Comparison of ENCODE assay signal across 8 mouse cellular contexts in the genomic region with DNA sequence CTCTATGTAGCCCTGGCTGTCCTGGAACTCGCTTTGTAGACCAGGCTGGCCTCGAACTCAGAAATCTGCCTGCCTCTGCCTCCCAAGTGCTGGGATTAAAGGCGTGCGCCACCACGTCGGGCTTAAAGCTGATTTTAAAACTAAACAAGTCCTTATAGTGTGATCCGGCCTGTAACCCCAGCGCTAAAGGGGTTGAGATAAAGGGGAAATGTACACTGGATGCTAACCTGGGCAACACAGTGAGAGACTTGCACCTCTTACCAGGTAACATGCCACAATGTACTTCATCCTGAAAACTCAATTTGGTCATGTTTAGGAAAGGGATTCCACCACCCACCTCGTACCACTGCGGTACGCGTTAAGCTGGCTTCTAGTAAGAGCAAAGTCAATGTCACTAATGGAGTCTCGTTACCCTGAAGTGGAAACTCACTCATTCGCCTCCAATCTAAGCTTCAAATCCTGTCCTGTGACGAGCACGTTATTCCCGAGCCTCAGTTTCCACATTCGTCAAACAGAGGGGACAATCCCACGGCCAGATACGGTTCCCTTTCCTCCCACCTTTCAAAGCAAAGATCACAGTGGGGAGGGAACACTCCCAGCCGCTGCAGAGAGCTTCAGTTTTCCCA. TPM values are rescaled to one million over a fixed set of nuclear protein-coding genes. Genes with fewer than 3 reads are reported as not detected.
DNase-seq lines count a peak whose midpoint lies in the region; ATAC-seq and TF ChIP-seq lines count a peak whose summit lies in the region.

No protein-coding gene starts in this region.

- 0 out of 2 replicates have a peak, but pooled peaks cover 5% of the 10 kb centered on the region for H3K27me3 ChIP-seq in hindbrain, embryonic 13.5 days
- no peaks in the 10 kb centered on the region for H3K27me3 ChIP-seq in midbrain, embryonic 16.5 days (ENCODE audit: control insufficient read depth, insufficient read depth, low read depth, low read length)

- peak overlapping the region; percentile 88 for H3K27ac ChIP-seq in left cerebral cortex, adult 2 months
- H3K27ac ChIP-seq in cortical plate, adult 2 months (ENCODE audit: insufficient read depth, low read length), result peak overlapping the region; percentile 79; the same call in 1 of the 2 replicates
- H3K27ac ChIP-seq in hindbrain, embryonic 13.5 days, result peak overlapping the region; percentile 84
- peak overlapping the region; percentile 86 for H3K27ac ChIP-seq in midbrain, embryonic 16.5 days (ENCODE audit: low read length)

- no peaks in the 10 kb centered on the region for H3K9me3 ChIP-seq in hindbrain, embryonic 13.5 days
- H3K9me3 ChIP-seq in midbrain, embryonic 16.5 days (replicated peaks; ENCODE audit: control insufficient read depth, low read length, poor library complexity, severe bottlenecking), result no peaks in the 10 kb centered on the region

- no peak for DNase-seq in left cerebral cortex, adult 2 months (ENCODE audit: extremely low spot score in 1 of 2, low spot score in 2 of 2)
- no peak for DNase-seq in left cerebral cortex, postnatal 4 days
- DNase-seq in layer of hippocampus, adult 11-12 months (ENCODE audit: low spot score), result no peak
- no peak for DNase-seq in cerebellum, postnatal 25 days
- no peak for DNase-seq in adrenal gland, adult 2 months

- peak overlapping the region; percentile 85 for H3K4me3 ChIP-seq in left cerebral cortex, adult 2 months
- peak overlapping the region; percentile 71 for H3K4me3 ChIP-seq in cortical plate, adult 2 months (ENCODE audit: insufficient read depth, low read length)
- peak overlapping the region; percentile 96 for H3K4me3 ChIP-seq in hindbrain, embryonic 13.5 days
- peak overlapping the region; percentile 88 for H3K4me3 ChIP-seq in midbrain, embryonic 16.5 days (ENCODE audit: low read depth, low read length)

- H3K9ac ChIP-seq in hindbrain, embryonic 13.5 days, result peak overlapping the region; percentile 97
- H3K9ac ChIP-seq in midbrain, embryonic 16.5 days (ENCODE audit: low read depth, low read length), result peak overlapping the region; percentile 86

- no peak for TF ChIP-seq POLR2A in cortical plate, adult 2 months (IDR thresholded peaks at IDR 0.05; ENCODE audit: extremely low read depth, insufficient read depth, low read length)

- intact Hi-C loops in left cerebral cortex, adult 2 months (cut with DNase I), result no loop called here
- intact Hi-C loops in left cerebral cortex, postnatal 4 days (cut with DNase I), result no loop called here

- no peak for TF ChIP-seq CTCF in left cerebral cortex, adult 2 months (IDR thresholded peaks at IDR 0.05)
- TF ChIP-seq CTCF in cortical plate, adult 2 months (IDR thresholded peaks at IDR 0.05; ENCODE audit: extremely low read depth, insufficient read depth, low read length), result no peak

- H3K36me3 ChIP-seq in hindbrain, embryonic 13.5 days, result no peaks in the 10 kb centered on the region
- no peaks in the 10 kb centered on the region for H3K36me3 ChIP-seq in midbrain, embryonic 16.5 days (ENCODE audit: control insufficient read depth, insufficient read depth, low read length)

- no peak for ATAC-seq in hindbrain, embryonic 13.5 days (ENCODE audit: low FRiP score)
- no peak; the same call in 1 of the 2 replicates for ATAC-seq in midbrain, embryonic 16.5 days

- peak overlapping the region; percentile 92 for H3K4me2 ChIP-seq in hindbrain, embryonic 13.5 days
- H3K4me2 ChIP-seq in midbrain, embryonic 16.5 days (ENCODE audit: low read length), result peak overlapping the region; percentile 84

- peaks cover 12% of the 10 kb centered on the region for H3K4me1 ChIP-seq in cortical plate, adult 2 months (ENCODE audit: control insufficient read depth, insufficient read depth, low read length)
- peaks cover 56% of the 10 kb centered on the region for H3K4me1 ChIP-seq in hindbrain, embryonic 13.5 days (replicated peaks)
- peaks cover 38% of the 10 kb centered on the region for H3K4me1 ChIP-seq in midbrain, embryonic 16.5 days (ENCODE audit: control insufficient read depth, insufficient read depth, low read length)

- WGBS in hindbrain, embryonic 13.5 days, result 33% methylated on average over 21 of the region's 21 CpGs
- WGBS in midbrain, embryonic 16.5 days, result 34% methylated on average over 21 of the region's 21 CpGs

RNA-seq across cellular contexts. Expression of gene Ptpn11, which starts 0.9 kb away (rescaled TPM):
- 10 to 100 TPM; 95.4 to 96.8 TPM for total RNA-seq in left cerebral cortex, adult 2 months (2021)
- total RNA-seq in left cerebral cortex, postnatal 4 days (2021), result 10 to 100 TPM; 74.1 to 76.3 TPM
- polyA plus RNA-seq in cortical plate, adult 2 months (2012; rRNA removed), result 60.0 and 64.6 TPM in 2 replicates
- polyA plus RNA-seq in hindbrain, embryonic 13.5 days (2015; fragmentation: Nextera tagmentation; extraction: Ambion mirVana), result 23.1 and 23.6 TPM in 2 replicates
- polyA plus RNA-seq in midbrain, embryonic 16.5 days (2015; fragmentation: Nextera tagmentation; extraction: Ambion mirVana), result 18.4 and 21.4 TPM in 2 replicates
- total RNA-seq in adrenal gland, adult 2 months (2021), result 100 to 1,000 TPM in 1 of 2 experiments, 10 to 100 TPM in 1; 97.6 to 121 TPM
- polyA plus RNA-seq in adrenal gland, adult 2 months (2012; rRNA removed), result 24.4 and 26.2 TPM in 2 replicates

RNA-seq across cellular contexts. Expression of gene Rpl6, which starts 14.0 kb away (rescaled TPM):
- 100 to 1,000 TPM; 412 to 420 TPM for total RNA-seq in left cerebral cortex, adult 2 months (2021)
- total RNA-seq in left cerebral cortex, postnatal 4 days (2021), result 100 to 1,000 TPM; 639 to 650 TPM
- 394 and 406 TPM in 2 replicates for polyA plus RNA-seq in cortical plate, adult 2 months (2012; rRNA removed)
- 427 and 429 TPM in 2 replicates for polyA plus RNA-seq in hindbrain, embryonic 13.5 days (2015; fragmentation: Nextera tagmentation; extraction: Ambion mirVana)
- polyA plus RNA-seq in midbrain, embryonic 16.5 days (2015; fragmentation: Nextera tagmentation; extraction: Ambion mirVana), result 345 and 352 TPM in 2 replicates
- total RNA-seq in adrenal gland, adult 2 months (2021), result 1,000 to 10,000 TPM; 1,030 to 1,071 TPM
- 157 and 194 TPM in 2 replicates for polyA plus RNA-seq in adrenal gland, adult 2 months (2012; rRNA removed)

RNA-seq across cellular contexts. Expression of gene Hectd4, which starts 29.7 kb away (rescaled TPM):
- 100 to 1,000 TPM; 186 to 205 TPM for total RNA-seq in left cerebral cortex, adult 2 months (2021)
- 100 to 1,000 TPM; 202 to 219 TPM for total RNA-seq in left cerebral cortex, postnatal 4 days (2021)
- 77.7 and 79.8 TPM in 2 replicates for polyA plus RNA-seq in cortical plate, adult 2 months (2012; rRNA removed)
- polyA plus RNA-seq in hindbrain, embryonic 13.5 days (2015; fragmentation: Nextera tagmentation; extraction: Ambion mirVana), result 15.0 and 17.2 TPM in 2 replicates
- 22.6 and 22.9 TPM in 2 replicates for polyA plus RNA-seq in midbrain, embryonic 16.5 days (2015; fragmentation: Nextera tagmentation; extraction: Ambion mirVana)
- 10 to 100 TPM; 14.5 to 22.7 TPM for total RNA-seq in adrenal gland, adult 2 months (2021)
- 14.3 and 16.1 TPM in 2 replicates for polyA plus RNA-seq in adrenal gland, adult 2 months (2012; rRNA removed)
